Mouse (Mus musculus): ENCODE results near the gene Tuft1. TPM values are rescaled to one million over a fixed set of nuclear protein-coding genes. Genes with fewer than 3 reads are reported as not detected.
A peak's percentile ranks its signal among the peaks of the same experiment; 100 is the strongest.
"Not testable (repeated sequence)": the region's sequence is repeated elsewhere in the genome, so short reads cannot be mapped to it uniquely, and the experiment has no call there.

Gene Tuft1
- total RNA-seq (2021): 1 to 10 TPM; 2.5 to 2.9 TPM

DNA sequence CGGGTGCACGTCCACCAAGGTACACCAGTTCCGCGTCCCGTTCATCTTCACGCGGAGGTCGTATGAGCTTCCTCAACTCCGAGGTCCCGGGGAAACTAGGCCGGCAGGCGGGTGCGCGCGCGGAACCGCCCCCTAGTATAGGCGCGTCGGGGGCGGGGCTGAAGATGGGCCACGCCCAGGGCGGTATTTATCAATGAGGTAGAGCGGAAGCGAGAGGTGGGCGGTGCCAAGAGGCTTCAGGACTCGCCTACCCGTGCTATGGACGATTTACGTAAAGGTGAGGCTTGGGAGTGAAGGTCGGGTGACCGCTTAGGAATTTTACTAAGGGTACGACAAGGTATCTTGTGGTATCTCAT is at the start of gene Tuft1:
TSS of gene Tuft1 (minus strand) at position 133 of the 356 bp plus-strand sequence.
- intact Hi-C loops (cut with DNase I): not testable (repeated sequence)

DNA sequence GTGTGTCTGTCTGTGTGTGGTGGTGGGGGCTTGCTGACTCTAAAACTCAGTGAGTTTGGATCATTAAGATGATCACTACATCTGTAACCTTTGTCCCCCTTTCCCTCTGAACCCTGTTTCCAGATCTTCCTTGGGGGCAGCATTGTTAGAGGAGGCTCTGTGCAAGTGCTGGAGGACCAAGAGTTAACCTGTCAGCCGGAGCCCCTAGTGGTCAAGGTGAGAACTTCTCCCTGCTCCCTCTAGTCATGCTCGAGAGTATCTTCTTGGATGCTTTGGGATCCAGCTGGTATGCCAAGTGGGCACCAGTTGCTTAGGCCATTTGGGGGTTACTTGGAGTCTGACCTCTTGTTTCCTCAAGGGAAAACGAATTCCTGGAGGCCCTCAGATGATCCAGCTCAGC is 44.7 kb upstream of the Tuft1 start:
- intact Hi-C loops (cut with DNase I); DNase-seq: not testable (repeated sequence)

More for the DNA sequence above, at the start of gene Tuft1:
- DNase-seq: peak; percentile 61 to 62

DNA sequence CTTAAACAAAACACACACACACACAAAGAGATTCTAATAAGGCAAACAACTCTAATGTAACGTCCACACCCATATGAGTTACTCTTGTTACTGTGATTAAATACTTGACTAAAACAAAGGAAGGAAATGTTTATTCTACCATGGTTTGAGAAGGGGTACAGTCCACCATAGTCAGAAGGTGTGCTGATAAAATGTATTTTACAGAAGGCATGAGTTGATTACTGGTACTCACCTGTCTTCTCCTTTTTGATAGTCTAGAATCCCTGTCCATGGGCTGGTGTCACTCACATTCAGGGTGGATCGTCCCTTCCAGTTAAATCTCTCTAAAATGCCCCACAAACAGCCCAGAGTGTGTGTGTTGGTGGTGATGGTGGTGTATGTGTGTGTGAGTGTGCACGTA is 44.2 kb upstream of the Tuft1 start:
- no peak for DNase-seq
- intact Hi-C loops (cut with DNase I): no loop called here

GRCm38 (mm10) chr3:94702163-94702810 is 43.6 kb upstream of the Tuft1 start:
- intact Hi-C loops (cut with DNase I); DNase-seq: not testable (repeated sequence)

DNA sequence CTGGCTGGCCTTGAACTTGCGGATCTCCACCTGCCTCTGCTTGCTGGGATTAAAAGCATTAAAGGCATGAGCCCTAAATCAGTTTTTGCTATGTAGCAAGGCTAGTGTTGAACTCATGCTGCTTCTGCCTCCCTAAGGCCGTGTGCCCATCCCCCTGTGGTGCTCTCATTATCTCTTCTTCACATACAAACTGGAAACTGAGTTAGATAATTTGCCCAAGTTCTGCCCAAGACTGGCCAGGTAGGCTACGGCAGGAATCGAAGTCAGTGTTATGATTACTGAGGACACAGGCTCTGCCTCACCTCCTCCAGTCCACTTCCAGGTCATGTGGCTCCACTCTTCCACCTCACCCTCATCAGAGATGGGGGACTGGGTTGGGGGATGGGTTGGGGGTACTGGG is 37.6 kb upstream of the Tuft1 start:
- DNase-seq; intact Hi-C loops (cut with DNase I): not testable (repeated sequence)

GRCm38 (mm10) chr3:94695591-94695990 is 36.9 kb upstream of the Tuft1 start:
- DNase-seq; intact Hi-C loops (cut with DNase I): not testable (repeated sequence)

DNA sequence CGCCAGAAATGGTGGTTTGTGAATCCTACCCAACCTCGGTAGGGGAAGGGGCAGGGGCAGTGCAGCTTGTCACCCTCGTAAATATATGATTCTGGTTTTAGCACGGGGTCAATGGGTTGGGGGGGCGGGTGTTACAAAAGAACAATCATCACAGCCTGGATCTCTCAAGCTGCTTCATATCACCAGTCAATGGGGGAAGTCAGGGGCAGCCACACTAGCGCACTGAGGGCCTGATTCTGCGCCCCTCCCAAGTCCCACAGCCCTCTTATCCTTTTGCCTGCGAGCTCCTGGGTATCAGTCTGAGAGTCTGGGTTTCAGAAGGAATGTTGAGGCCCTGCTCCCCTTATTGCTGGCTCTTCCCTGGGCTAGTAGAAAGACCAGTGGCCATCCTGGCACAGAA is 35.2 kb upstream of the Tuft1 start:
- not testable (repeated sequence) for DNase-seq
- intact Hi-C loops (cut with DNase I): loop anchor here (5.0 kb wide), 1 partner anchor 238 kb away; the partner anchor contains the start of gene Selenbp1

GRCm38 (mm10) chr3:94693329-94693825 is 34.7 kb upstream of the Tuft1 start, which contains the start of gene Selenbp2:
Gene Selenbp2, plus strand, starts transcription at chr3:94693556.
- intact Hi-C loops (cut with DNase I): loop anchor here (5.0 kb wide), 1 partner anchor 239 kb away; the partner anchor contains the start of gene Selenbp1
- no peak for DNase-seq

- not testable (repeated sequence) for DNase-seq
- intact Hi-C loops (cut with DNase I): loop anchor here (5.0 kb wide), 1 partner anchor 241 kb away; the partner anchor contains the start of gene Selenbp1
Observed at GRCm38 (mm10) chr3:94691694-94692093, 33.0 kb upstream of the Tuft1 start.

GRCm38 (mm10) chr3:94690616-94691247 is 32.1 kb upstream of the Tuft1 start:
- intact Hi-C loops (cut with DNase I): loop anchor here (5.0 kb wide), 1 partner anchor 242 kb away; the partner anchor contains the start of gene Selenbp1
- no peak for DNase-seq

GRCm38 (mm10) chr3:94690162-94690561 is 31.5 kb upstream of the Tuft1 start:
- not testable (repeated sequence) for DNase-seq
- intact Hi-C loops (cut with DNase I): loop anchor here (5.0 kb wide), 1 partner anchor 242 kb away; the partner anchor contains the start of gene Selenbp1

GRCm38 (mm10) chr3:94689195-94689594 is 30.5 kb upstream of the Tuft1 start:
- DNase-seq; intact Hi-C loops (cut with DNase I): not testable (repeated sequence)

GRCm38 (mm10) chr3:94688698-94689097 is 30.0 kb upstream of the Tuft1 start:
- intact Hi-C loops (cut with DNase I); DNase-seq: not testable (repeated sequence)

- DNase-seq; intact Hi-C loops (cut with DNase I): not testable (repeated sequence)
Observed at GRCm38 (mm10) chr3:94685989-94686772, 27.5 kb upstream of the Tuft1 start.

- DNase-seq: no peak
- intact Hi-C loops (cut with DNase I): no loop called here
Observed at GRCm38 (mm10) chr3:94683646-94684045, 25.0 kb upstream of the Tuft1 start.

DNA sequence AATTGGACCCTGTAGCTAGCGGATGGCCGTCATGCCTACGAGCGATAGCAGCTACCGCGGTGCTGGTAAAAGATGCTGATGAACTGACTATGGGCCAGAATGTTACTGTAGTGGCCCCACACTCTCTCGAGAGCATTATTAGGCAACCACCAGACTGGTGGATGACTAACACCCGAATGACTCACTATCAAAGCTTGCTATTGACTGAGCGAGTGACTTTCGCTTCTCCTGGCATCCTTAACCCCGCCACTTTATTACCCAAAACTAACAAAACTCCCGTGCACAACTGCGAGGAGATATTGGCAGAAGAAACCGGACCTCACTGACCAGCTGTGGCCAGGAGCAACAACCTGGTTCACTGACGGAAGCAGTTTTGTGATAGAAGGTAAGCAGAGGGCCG is 22.1 kb upstream of the Tuft1 start:
- intact Hi-C loops (cut with DNase I): no loop called here
- DNase-seq: peak in 1 of 2 experiments; percentile 9

DNA sequence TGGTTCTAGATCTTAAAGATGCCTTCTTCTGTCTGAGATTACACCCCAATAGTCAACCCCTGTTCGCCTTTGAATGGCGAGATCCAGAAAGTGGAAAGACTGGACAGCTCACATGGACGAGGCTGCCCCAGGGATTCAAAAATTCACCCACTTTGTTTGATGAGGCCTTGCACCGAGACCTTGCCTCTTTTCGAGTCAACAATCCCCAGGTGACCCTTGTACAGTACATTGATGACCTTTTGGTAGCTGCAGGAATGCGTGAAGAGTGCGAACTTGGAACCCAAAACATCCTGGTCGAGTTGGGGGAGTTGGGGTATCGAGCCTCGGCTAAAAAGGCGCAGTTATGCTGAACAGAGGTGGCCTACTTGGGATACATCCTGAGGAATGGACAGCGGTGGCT is 21.4 kb upstream of the Tuft1 start:
- intact Hi-C loops (cut with DNase I); DNase-seq: not testable (repeated sequence)

GRCm38 (mm10) chr3:94679351-94679841 is 20.7 kb upstream of the Tuft1 start:
- no peak for DNase-seq
- intact Hi-C loops (cut with DNase I): no loop called here

- DNase-seq; intact Hi-C loops (cut with DNase I): not testable (repeated sequence)
Observed at GRCm38 (mm10) chr3:94675101-94675500, 16.4 kb upstream of the Tuft1 start.

GRCm38 (mm10) chr3:94665896-94666295 is 7.2 kb upstream of the Tuft1 start:
- intact Hi-C loops (cut with DNase I); DNase-seq: not testable (repeated sequence)

Data from heart, postnatal 36 days (tissue).